Mouse (Mus musculus) hindbrain, postnatal 0 days (tissue): ENCODE results near the gene Nol10. TPM values are rescaled to one million over a fixed set of nuclear protein-coding genes. Genes with fewer than 3 reads are reported as not detected.

Experiments
- ATAC-seq: fragments of 200-750 bp; cut with Nextera tagmentation; 2 replicates; pipeline ENCODE4 v1.8.0; 2017; ENCODE audit warnings: mild to moderate bottlenecking, moderate TSS enrichment, moderate library complexity
- DNase-seq: peaks from one replicate; pipeline ENCODE4 v3.0.0-alpha.2; 2015; ENCODE audit warnings: low spot score
- H3K27ac ChIP-seq: fragments of 300-500 bp; sonication (generic); 2 replicates; pipeline ENCODE4 v1.5.1; 2014; ENCODE audit warnings: mild to moderate bottlenecking
- H3K27me3 ChIP-seq: fragments of 300-500 bp; sonication (generic); 2 replicates; pipeline ENCODE4 v1.6.1; 2014; ENCODE audit warnings: low read length, mixed read lengths; ENCODE audit not compliant: insufficient read depth
- H3K36me3 ChIP-seq: fragments of 300-500 bp; sonication (generic); 2 replicates; pipeline ENCODE4 v1.6.1; 2014; ENCODE audit warnings: low read length, mixed read lengths; ENCODE audit not compliant: insufficient read depth
- H3K4me1 ChIP-seq: fragments of 300-500 bp; sonication (generic); 2 replicates; pipeline ENCODE4 v1.6.1; 2014; ENCODE audit warnings: antibody characterized with exemption, low read length, mixed read lengths; ENCODE audit not compliant: insufficient read depth
- H3K4me2 ChIP-seq: fragments of 300-500 bp; sonication (generic); 2 replicates; pipeline ENCODE4 v1.6.1; 2014; ENCODE audit warnings: low read depth, mild to moderate bottlenecking, low read length, moderate library complexity, mixed read lengths
- H3K4me3 ChIP-seq: fragments of 300-500 bp; sonication (generic); 2 replicates; pipeline ENCODE4 v1.5.1; 2014; ENCODE audit warnings: low read length
- H3K9ac ChIP-seq: fragments of 300-500 bp; sonication (generic); replicated peaks from 2 replicates; pipeline ENCODE4 v1.6.1; 2014; ENCODE audit warnings: mild to moderate bottlenecking, low read length, moderate library complexity, mixed read lengths
- H3K9me3 ChIP-seq: fragments of 300-500 bp; sonication (generic); 2 replicates; pipeline ENCODE4 v1.6.1; 2016; ENCODE audit warnings: low read length, mixed read lengths
- CTCF ChIP-seq: IDR thresholded peaks from 2 replicates; pipeline ENCODE4 v1.5.1; 2016; ENCODE audit warnings: antibody characterized with exemption, control low read depth, low read depth
- WGBS: fragments of 180-500 bp; shearing (Covaris S2); extraction: QIAGEN DNeasy Blood & Tissue Kit; methylation state at CpG from one replicate; pipeline ENCODE4 v1.1.7; 2014; 5-methylcytosine and 5-hydroxymethylcytosine counted together
- polyA plus RNA-seq: library from polyadenylated mRNA; unstranded; fragments of >200 nt; fragmentation: Nextera tagmentation; extraction: Ambion mirVana; gene quantifications from 2 replicates; pipeline ENCODE4 v1.2.1, GENCODE M21; 2015
- total RNA-seq: library from RNA; depleted of rRNA; stranded (reverse); fragments of >200 nt; gene quantifications from 2 replicates; pipeline ENCODE4 v1.2.3, GENCODE M21; 2014

Nol10 gene
- total and polyA plus RNA-seq, 2 experiments from 2014 or later, result 7.1 to 12.0 TPM

- Histone ChIP-seq H3K4me1 (no peaks in the 10 kb centered on the region), H3K27ac (no peak overlapping the region), H3K27me3 (peaks cover 2% of the 10 kb centered on the region; the same call in 1 of the 2 replicates), H3K36me3 (no peaks in the 10 kb centered on the region), H3K9ac (no peak overlapping the region), H3K4me2 (no peak overlapping the region), H3K9me3 (no peaks in the 10 kb centered on the region), H3K4me3 (no peak overlapping the region)
- WGBS, result 73% methylated on average over 4 of the region's 4 CpGs
- ATAC-seq (no peak), DNase-seq (no peak)
- no peak for TF ChIP-seq CTCF
Observed at GRCm38 (mm10) chr12:17317970-17318369, 30.3 kb upstream of the Nol10 start.

- TF ChIP-seq CTCF, result no peak
- Histone ChIP-seq H3K4me2 (no peak overlapping the region), H3K27me3 (peaks cover 4% of the 10 kb centered on the region; the same call in 1 of the 2 replicates), H3K9ac (no peak overlapping the region), H3K36me3 (no peaks in the 10 kb centered on the region), H3K4me3 (no peak overlapping the region), H3K4me1 (no peaks in the 10 kb centered on the region), H3K9me3 (no peaks in the 10 kb centered on the region), H3K27ac (no peak overlapping the region)
- DNase-seq (no peak), ATAC-seq (no peak)
- 79% methylated on average over 3 of the region's 3 CpGs for WGBS
Observed at GRCm38 (mm10) chr12:17318453-17318852, 29.8 kb upstream of the Nol10 start.

GRCm38 (mm10) chr12:17324549-17325470, 23.4 kb upstream of the Nol10 start:
- DNase-seq (no peak), ATAC-seq (peak; percentile 52)
- 0 out of 2 replicates have a peak, but pooled peaks cover 5% of the 10 kb centered on the region for H3K4me1 ChIP-seq
- no peaks in the 10 kb centered on the region for H3K9me3 ChIP-seq
- no peak for TF ChIP-seq CTCF
- peak overlapping the region; percentile 79 for H3K4me2 ChIP-seq
- H3K27ac ChIP-seq, result no peak overlapping the region
- WGBS, result 3% methylated on average over 51 of the region's 51 CpGs
- H3K36me3 ChIP-seq, result no peaks in the 10 kb centered on the region
- H3K27me3 ChIP-seq, result peaks cover 11% of the 10 kb centered on the region; the same call in 1 of the 2 replicates
- H3K4me3 ChIP-seq, result peak overlapping the region; percentile 38
- peak overlapping the region; percentile 47 for H3K9ac ChIP-seq

- Histone ChIP-seq H3K27me3 (0 out of 2 replicates have a peak, but pooled peaks cover 6% of the 10 kb centered on the region), H3K27ac (no peak within 1 kb of the TSS), H3K36me3 (no peaks in the 10 kb centered on the region), H3K4me1 (0 out of 2 replicates have a peak, but pooled peaks cover 5% of the 10 kb centered on the region), H3K4me3 (no peak within 1 kb of the TSS), H3K4me2 (no peak within 1 kb of the TSS), H3K9me3 (no peaks in the 10 kb centered on the region), H3K9ac (no peak within 1 kb of the TSS)
- WGBS, result 76% methylated on average over 3 of the region's 3 CpGs
- no peak for TF ChIP-seq CTCF
- ATAC-seq, result no peak
- no peak for DNase-seq
Observed at GRCm38 (mm10) chr12:17329259-17329658, 19.0 kb upstream of the Nol10 start, which contains the start of gene Atp6v1c2. Atp6v1c2 (minus strand) TSS chr12:17329359.

GRCm38 (mm10) chr12:17333459-17333858, 14.8 kb upstream of the Nol10 start:
- no peak overlapping the region for H3K27ac ChIP-seq
- H3K36me3 ChIP-seq, result no peaks in the 10 kb centered on the region
- ATAC-seq, result no peak
- WGBS, result 25% methylated on average over 1 of the region's 1 CpGs
- H3K4me3 ChIP-seq, result no peak overlapping the region
- H3K4me2 ChIP-seq, result no peak overlapping the region
- no peak for TF ChIP-seq CTCF
- H3K4me1 ChIP-seq, result no peaks in the 10 kb centered on the region
- no peaks in the 10 kb centered on the region for H3K9me3 ChIP-seq
- H3K27me3 ChIP-seq, result no peaks in the 10 kb centered on the region
- DNase-seq, result no peak
- H3K9ac ChIP-seq, result no peak overlapping the region

- H3K4me1 ChIP-seq, result no peaks in the 10 kb centered on the region
- H3K27me3 ChIP-seq, result no peaks in the 10 kb centered on the region
- H3K4me3 ChIP-seq, result no peak overlapping the region
- WGBS, result 72% methylated on average over 2 of the region's 2 CpGs
- no peak overlapping the region for H3K4me2 ChIP-seq
- ATAC-seq (no peak), DNase-seq (no peak)
- no peaks in the 10 kb centered on the region for H3K9me3 ChIP-seq
- H3K27ac ChIP-seq, result no peak overlapping the region
- no peak overlapping the region for H3K9ac ChIP-seq
- no peaks in the 10 kb centered on the region for H3K36me3 ChIP-seq
- no peak for TF ChIP-seq CTCF
Observed at GRCm38 (mm10) chr12:17338338-17338737, 9.9 kb upstream of the Nol10 start.
